Mouse (Mus musculus) E14TG2a.4 (cell line): Measurements from ENCODE around the gene Rap1gap.

ENCODE experiments used
- H3K27me3 ChIP-seq: 2 replicates; pipeline ENCODE4 v1.6.1; 2014; ENCODE audit warnings: low read length, control low read depth; ENCODE audit not compliant: insufficient read depth
- H3K36me3 ChIP-seq: 2 replicates; pipeline ENCODE4 v1.6.1; 2014; ENCODE audit warnings: low read length, control low read depth; ENCODE audit not compliant: insufficient read depth
- H3K4me1 ChIP-seq: replicated peaks from 2 replicates; pipeline ENCODE4 v1.6.1; 2014; ENCODE audit warnings: low read depth, low read length, control low read depth
- H3K4me3 ChIP-seq: replicated peaks from 2 replicates; pipeline ENCODE4 v1.5.1; 2014; ENCODE audit warnings: mild to moderate bottlenecking, low read length
- H3K9me3 ChIP-seq: 2 replicates; pipeline ENCODE4 v1.6.1; 2014; ENCODE audit warnings: low read length, control low read depth
- CTCF ChIP-seq: conservative IDR thresholded peaks from 2 replicates; pipeline ENCODE4 v1.5.1; 2014; ENCODE audit warnings: low read length
- NANOG ChIP-seq: IDR thresholded peaks from 2 replicates; pipeline ENCODE4 v1.6.1; 2014; ENCODE audit warnings: borderline replicate concordance, low read length, mixed read lengths
- POU5F1 ChIP-seq: IDR thresholded peaks from 2 replicates; pipeline ENCODE4 v1.6.1; 2014; ENCODE audit warnings: low read length, borderline replicate concordance

Gene Rap1gap

GRCm38 (mm10) chr4:137665791-137666190 lies 1.3 kb downstream of the Rap1gap start:
- H3K36me3 ChIP-seq, result peaks cover 3% of the 10 kb centered on the region; the same call in 1 of the 2 replicates
- H3K9me3 ChIP-seq, result no peaks in the 10 kb centered on the region

GRCm38 (mm10) chr4:137666283-137666957 lies 1.9 kb downstream of the Rap1gap start:
- no peaks in the 10 kb centered on the region for H3K9me3 ChIP-seq
- peaks cover 41% of the 10 kb centered on the region for H3K4me1 ChIP-seq
- H3K36me3 ChIP-seq, result no peaks in the 10 kb centered on the region
- H3K4me3 ChIP-seq, result no peak overlapping the region
- TF ChIP-seq CTCF (no peak), POU5F1 (no peak), NANOG (no peak)
- H3K27me3 ChIP-seq, result peaks cover 56% of the 10 kb centered on the region

More at GRCm38 (mm10) chr4:137665791-137666190, 1.3 kb downstream of the Rap1gap start:
- H3K4me1 ChIP-seq, result peaks cover 46% of the 10 kb centered on the region
- H3K4me3 ChIP-seq, result no peak overlapping the region
- H3K27me3 ChIP-seq, result peaks cover 56% of the 10 kb centered on the region
- TF ChIP-seq CTCF (no peak), NANOG (no peak), POU5F1 (no peak)

GRCm38 (mm10) chr4:137666958-137667345 lies 2.4 kb downstream of the Rap1gap start:
- no peaks in the 10 kb centered on the region for H3K36me3 ChIP-seq
- TF ChIP-seq NANOG (no peak), POU5F1 (no peak), CTCF (no peak)
- H3K4me1 ChIP-seq, result peaks cover 35% of the 10 kb centered on the region

GRCm38 (mm10) chr4:137667747-137668146 lies 3.2 kb downstream of the Rap1gap start:
- Histone ChIP-seq H3K4me1 (peaks cover 33% of the 10 kb centered on the region), H3K27me3 (peaks cover 65% of the 10 kb centered on the region), H3K36me3 (no peaks in the 10 kb centered on the region), H3K9me3 (no peaks in the 10 kb centered on the region), H3K4me3 (no peak overlapping the region)
- TF ChIP-seq CTCF, result no peak
- no peak for TF ChIP-seq POU5F1
- TF ChIP-seq NANOG, result no peak

More at GRCm38 (mm10) chr4:137666958-137667345, 2.4 kb downstream of the Rap1gap start:
- Histone ChIP-seq H3K9me3 (no peaks in the 10 kb centered on the region), H3K27me3 (peaks cover 61% of the 10 kb centered on the region), H3K4me3 (no peak overlapping the region)

GRCm38 (mm10) chr4:137671711-137672500 lies 7.4 kb downstream of the Rap1gap start:
- H3K36me3 ChIP-seq, result no peaks in the 10 kb centered on the region
- H3K4me1 ChIP-seq, result peaks cover 24% of the 10 kb centered on the region
- peaks cover 30% of the 10 kb centered on the region for H3K27me3 ChIP-seq
- H3K4me3 ChIP-seq, result no peak overlapping the region
- no peak for TF ChIP-seq POU5F1
- no peak for TF ChIP-seq NANOG
- TF ChIP-seq CTCF, result no peak
- no peaks in the 10 kb centered on the region for H3K9me3 ChIP-seq

- Histone ChIP-seq H3K9me3 (no peaks in the 10 kb centered on the region), H3K36me3 (no peaks in the 10 kb centered on the region), H3K27me3 (peaks cover 30% of the 10 kb centered on the region), H3K4me3 (no peak overlapping the region), H3K4me1 (peaks cover 35% of the 10 kb centered on the region)
- TF ChIP-seq NANOG (no peak), POU5F1 (no peak), CTCF (no peak)
Measured at GRCm38 (mm10) chr4:137675566-137675965, 11.0 kb downstream of the Rap1gap start.

GRCm38 (mm10) chr4:137676057-137676456 lies 11.5 kb downstream of the Rap1gap start:
- TF ChIP-seq CTCF, result peak; percentile 91
- TF ChIP-seq NANOG, result no peak
- Histone ChIP-seq H3K27me3 (peaks cover 35% of the 10 kb centered on the region), H3K9me3 (no peaks in the 10 kb centered on the region), H3K4me1 (peaks cover 40% of the 10 kb centered on the region), H3K4me3 (no peak overlapping the region), H3K36me3 (no peaks in the 10 kb centered on the region)

GRCm38 (mm10) chr4:137676700-137677484 lies 12.4 kb downstream of the Rap1gap start:
- Histone ChIP-seq H3K4me1 (peaks cover 46% of the 10 kb centered on the region), H3K27me3 (peaks cover 39% of the 10 kb centered on the region), H3K9me3 (no peaks in the 10 kb centered on the region), H3K4me3 (no peak overlapping the region; the same call in 1 of the 2 replicates), H3K36me3 (no peaks in the 10 kb centered on the region)
- TF ChIP-seq NANOG (no peak), CTCF (no peak), POU5F1 (no peak)
